Mouse (Mus musculus): ENCODE results near the gene Olfr117.

GRCm38 (mm10) chr17:37666688-37667087 is 3.1 kb upstream of the Olfr117 start, which contains the start of gene Olfr118:
- TF ChIP-seq CTCF (IDR thresholded peaks at IDR 0.05; ENCODE audit: low read depth): no peak
- no peak for TF ChIP-seq EP300 (IDR thresholded peaks at IDR 0.05; ENCODE audit: low read depth)

Data from liver, embryonic 14.5 days (tissue).